Mouse (Mus musculus) kidney, adult 11 months (tissue): ENCODE measurements around the gene Fgf2.

Source experiments
- DNase-seq: peaks from one replicate; pipeline ENCODE4 v3.0.0; 2022

Gene Fgf2

GRCm38 (mm10) chr3:37348221-37349165 lies at the start of gene Fgf2:
Gene Fgf2, plus strand, starts transcription at chr3:37348346.
- DNase-seq: no peak

- no peak for DNase-seq
These were observed 48.7 kb upstream of the Fgf2 start for GRCm38 (mm10) chr3:37299470-37299869.

- DNase-seq: peak; percentile 20
These were observed 45.5 kb upstream of the Fgf2 start for GRCm38 (mm10) chr3:37302685-37303084.

- DNase-seq: no peak
These were observed 44.6 kb upstream of the Fgf2 start for GRCm38 (mm10) chr3:37303392-37304139.

- no peak for DNase-seq
These were observed 36.2 kb upstream of the Fgf2 start for GRCm38 (mm10) chr3:37311897-37312369.

- DNase-seq: peak; percentile 92
These were observed 35.7 kb upstream of the Fgf2 start, which contains the start of the genes Bbs12 and Cetn4 for GRCm38 (mm10) chr3:37312370-37312941. Gene Bbs12, plus strand, starts transcription at chr3:37312554. Gene Cetn4, minus strand, starts transcription at chr3:37312708.

- DNase-seq: no peak
These were observed 34.8 kb upstream of the Fgf2 start for GRCm38 (mm10) chr3:37313371-37313770.

GRCm38 (mm10) chr3:37316233-37316632 lies 31.9 kb upstream of the Fgf2 start:
- DNase-seq: no peak

GRCm38 (mm10) chr3:37324310-37324709 lies 23.8 kb upstream of the Fgf2 start:
- no peak for DNase-seq

GRCm38 (mm10) chr3:37325317-37326112 lies 22.6 kb upstream of the Fgf2 start:
- no peak for DNase-seq

GRCm38 (mm10) chr3:37326627-37327026 lies 21.5 kb upstream of the Fgf2 start:
- DNase-seq: no peak

GRCm38 (mm10) chr3:37328489-37328888 lies 19.7 kb upstream of the Fgf2 start:
- no peak for DNase-seq

- no peak for DNase-seq
These were observed 18.2 kb upstream of the Fgf2 start for GRCm38 (mm10) chr3:37329963-37330362.

GRCm38 (mm10) chr3:37331999-37332449 lies 16.1 kb upstream of the Fgf2 start:
- no peak for DNase-seq

GRCm38 (mm10) chr3:37334053-37334452 lies 14.1 kb upstream of the Fgf2 start:
- DNase-seq: no peak

GRCm38 (mm10) chr3:37341110-37341509 lies 7.0 kb upstream of the Fgf2 start:
- DNase-seq: no peak

- no peak for DNase-seq
These were observed 5.3 kb upstream of the Fgf2 start for GRCm38 (mm10) chr3:37342811-37343210.

GRCm38 (mm10) chr3:37347671-37348070 lies 475 bp upstream of the Fgf2 start:
- DNase-seq: no peak

GRCm38 (mm10) chr3:37349166-37349548 lies 1.0 kb downstream of the Fgf2 start:
- no peak for DNase-seq

GRCm38 (mm10) chr3:37350386-37350785 lies 2.2 kb downstream of the Fgf2 start:
- no peak for DNase-seq

- DNase-seq: no peak
These were observed 5.9 kb downstream of the Fgf2 start for GRCm38 (mm10) chr3:37353951-37354481.

- no peak for DNase-seq
These were observed 6.6 kb downstream of the Fgf2 start for GRCm38 (mm10) chr3:37354737-37355136.
